Mouse (Mus musculus) spleen, postnatal 10 days (tissue): ENCODE data around the gene Vmn1r229.

Source experiments
- DNase-seq, 2 experiments: peaks; one replicate each; pipeline ENCODE4 v3.0.0; 2021 to 2022; ENCODE audit warnings: low spot score in 2 of 2

Gene Vmn1r229

GRCm38 (mm10) chr17:20811255-20811654 is at the start of gene Vmn1r229:
Gene Vmn1r229 (plus strand): TSS chr17:20811555.
- DNase-seq: no peak

- DNase-seq: no peak
Observed at GRCm38 (mm10) chr17:20786057-20786456, 25.3 kb upstream of the Vmn1r229 start, which contains the start of gene Vmn1r228. Gene Vmn1r228 (minus strand): TSS chr17:20786157.

GRCm38 (mm10) chr17:20840144-20840543 is 28.8 kb downstream of the Vmn1r229 start, which contains the start of gene Vmn1r230:
Gene Vmn1r230 (plus strand): TSS chr17:20840444.
- DNase-seq: no peak
